Mouse (Mus musculus): ENCODE data around the gene Stox2. TPM values are rescaled to one million over a fixed set of nuclear protein-coding genes. Genes with fewer than 3 reads are reported as not detected.

The Stox2 gene
- polyA plus RNA-seq (2014; fragmentation: Illumina TruSeq; extraction: RNeasy Lipid Tissue Mini Kit (QIAGEN cat#74804); ENCODE audit: low read depth, low replicate concordance): 6.7 TPM

GRCm38 (mm10) chr8:47446312-47447046 lies at the start of gene Stox2:
Gene Stox2 (minus strand): TSS chr8:47446362.

Other genes with a start within 250 kb of the Stox2 start
- 17.1 TPM for gene Trappc11, start 87.1 kb upstream of the Stox2 start, polyA plus RNA-seq (2014; fragmentation: Illumina TruSeq; extraction: RNeasy Lipid Tissue Mini Kit (QIAGEN cat#74804); ENCODE audit: low read depth, low replicate concordance)
- gene Rwdd4a, start 87.3 kb upstream of the Stox2 start, polyA plus RNA-seq (2014; fragmentation: Illumina TruSeq; extraction: RNeasy Lipid Tissue Mini Kit (QIAGEN cat#74804); ENCODE audit: low read depth, low replicate concordance): 30.1 TPM
- 6.3 TPM for gene Ing2, start 229.2 kb upstream of the Stox2 start, polyA plus RNA-seq (2014; fragmentation: Illumina TruSeq; extraction: RNeasy Lipid Tissue Mini Kit (QIAGEN cat#74804); ENCODE audit: low read depth, low replicate concordance)